Mouse (Mus musculus): ENCODE measurements around the gene Upf1.

DNA sequence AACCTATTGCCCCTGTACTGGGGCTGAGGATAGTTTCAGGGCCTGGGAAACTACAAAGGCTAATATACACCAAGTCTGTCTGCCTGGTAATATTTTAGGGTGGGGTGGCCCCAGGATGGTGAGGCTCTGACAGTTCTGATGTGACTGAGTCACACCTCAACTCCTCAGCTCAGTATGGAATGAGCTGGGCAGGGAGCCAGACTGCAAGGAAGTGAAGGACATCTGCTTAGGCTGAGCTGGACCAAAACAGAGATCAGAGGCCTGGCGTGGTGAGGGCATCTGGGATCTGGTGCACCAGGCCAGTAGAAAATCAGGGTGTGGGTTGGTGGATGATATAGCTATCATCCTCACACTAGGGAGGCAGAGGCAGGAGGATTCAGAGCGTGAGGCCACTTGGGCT is 36.6 kb upstream of the Upf1 start:
- TF ChIP-seq CTCF (conservative IDR thresholded peaks at IDR 0.05; ENCODE audit: low read length) (no peak), POU5F1 (IDR thresholded peaks at IDR 0.05; ENCODE audit: borderline replicate concordance, low read length) (no peak), NANOG (IDR thresholded peaks at IDR 0.05; ENCODE audit: borderline replicate concordance, low read length) (no peak)
